Mouse (Mus musculus): ENCODE data around the gene Dnah12. TPM values are rescaled to one million over a fixed set of nuclear protein-coding genes. Genes with fewer than 3 reads are reported as not detected.
"Not testable (repeated sequence)": the region's sequence is repeated elsewhere in the genome, so short reads cannot be mapped to it uniquely, and the experiment has no call there.

Dnah12 gene
- total RNA-seq, 2 experiments from 2014 or later, result not detected

DNA sequence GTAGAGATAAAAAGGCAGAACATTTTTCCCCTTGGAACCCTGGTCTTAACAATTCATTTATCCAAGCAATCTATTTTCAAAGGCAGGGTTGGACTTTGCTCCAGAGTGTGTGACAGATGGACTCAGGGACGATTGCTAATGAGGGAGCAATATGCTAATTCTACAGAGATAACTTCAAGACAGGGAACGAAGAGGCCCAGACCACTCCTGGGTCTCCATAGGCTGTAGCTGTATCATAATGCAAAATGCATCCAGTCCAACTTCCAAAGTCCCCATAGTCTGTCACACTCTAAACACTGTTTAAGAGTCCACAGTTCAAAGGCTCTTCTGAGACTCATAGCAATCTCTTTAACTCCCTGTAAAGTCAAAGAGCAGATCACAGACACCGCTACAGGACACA lies 194.2 kb downstream of the Dnah12 start:
- no peak for DNase-seq

- DNase-seq, result no peak
These were observed 197.7 kb downstream of the Dnah12 start for GRCm38 (mm10) chr14:26890777-26891176.

DNA sequence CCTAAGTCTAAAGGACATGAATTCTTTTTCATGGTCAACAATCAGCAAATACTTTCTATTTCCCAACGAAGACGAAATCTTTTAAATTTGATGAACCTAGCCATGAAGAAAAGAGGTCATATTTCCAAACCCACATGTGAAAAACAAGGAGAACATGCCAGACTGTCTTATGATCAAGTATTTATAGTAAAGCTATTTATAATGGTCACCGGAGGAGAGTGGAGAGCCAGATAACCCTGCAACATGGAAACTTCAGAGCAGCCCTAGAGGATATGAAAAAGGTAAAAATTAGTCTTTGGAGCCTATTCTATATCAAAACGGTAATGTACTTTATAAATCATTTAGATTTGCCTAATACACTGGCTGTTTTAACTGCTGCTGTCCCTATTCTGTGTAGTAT lies 201.3 kb downstream of the Dnah12 start, which contains the start of gene Asb14:
Asb14 (plus strand) TSS at position 166 of the 400 bp plus-strand sequence.
- no peak for DNase-seq

DNA sequence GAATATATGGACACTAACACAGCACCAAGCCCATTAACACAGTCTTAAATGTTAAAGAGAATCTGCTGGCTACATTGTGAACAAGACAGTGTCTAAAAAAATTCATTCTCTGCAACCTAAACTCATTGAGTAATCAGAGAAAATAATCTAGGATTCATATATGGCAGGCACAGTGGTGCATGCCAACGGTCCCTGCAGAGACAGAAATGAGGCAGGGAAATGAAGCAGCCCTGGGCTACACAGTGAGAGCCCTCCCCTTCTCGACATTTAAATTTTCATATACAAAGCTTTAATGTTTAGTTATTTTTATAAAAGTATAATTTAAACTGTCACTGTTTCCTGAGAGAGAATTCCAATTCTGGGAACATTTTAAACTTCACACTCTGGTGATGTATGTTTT lies 206.4 kb downstream of the Dnah12 start:
- no peak for DNase-seq

DNA sequence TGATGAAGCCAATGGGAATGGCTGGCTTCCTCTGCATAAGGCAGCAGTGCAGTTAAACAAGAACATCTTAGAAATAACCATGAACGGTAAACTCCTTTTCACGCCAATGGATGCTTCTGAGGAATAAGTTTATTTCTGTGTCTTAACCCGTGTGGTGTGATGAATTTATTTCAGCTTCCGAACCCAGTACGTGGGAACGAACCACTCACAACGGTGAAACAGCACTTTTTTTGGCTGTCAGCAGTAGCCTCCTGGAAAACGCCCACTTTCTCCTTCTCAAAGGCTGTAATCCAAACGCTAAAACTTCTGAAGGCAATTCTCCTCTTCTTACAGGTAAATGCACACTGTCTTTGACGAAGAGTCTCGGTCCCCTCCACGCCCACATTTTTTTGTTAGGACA lies 207.8 kb downstream of the Dnah12 start:
- no peak for DNase-seq

DNA sequence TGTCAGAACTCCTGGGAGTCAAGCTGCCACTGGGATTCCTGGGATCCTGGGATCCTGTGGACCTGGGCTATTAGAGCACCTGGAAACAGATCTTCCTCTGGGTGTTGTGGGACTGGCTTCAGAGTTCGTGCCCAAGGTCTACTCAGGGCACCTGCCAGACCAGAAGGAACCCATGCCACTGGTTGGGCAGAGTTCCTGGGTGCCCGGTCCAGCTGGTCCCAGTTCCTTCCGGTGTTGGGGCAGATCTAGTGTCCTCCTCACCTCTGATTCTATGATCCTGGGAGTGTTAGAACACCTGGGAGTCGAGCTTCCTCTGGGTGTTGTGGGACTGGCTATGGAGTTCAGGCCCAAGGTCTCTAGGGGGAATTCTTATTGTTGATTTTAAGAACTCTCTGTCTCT lies 214.3 kb downstream of the Dnah12 start:
- no peak for DNase-seq

- DNase-seq, result not testable (repeated sequence)
These were observed 217.4 kb downstream of the Dnah12 start for GRCm38 (mm10) chr14:26910461-26910860.

DNA sequence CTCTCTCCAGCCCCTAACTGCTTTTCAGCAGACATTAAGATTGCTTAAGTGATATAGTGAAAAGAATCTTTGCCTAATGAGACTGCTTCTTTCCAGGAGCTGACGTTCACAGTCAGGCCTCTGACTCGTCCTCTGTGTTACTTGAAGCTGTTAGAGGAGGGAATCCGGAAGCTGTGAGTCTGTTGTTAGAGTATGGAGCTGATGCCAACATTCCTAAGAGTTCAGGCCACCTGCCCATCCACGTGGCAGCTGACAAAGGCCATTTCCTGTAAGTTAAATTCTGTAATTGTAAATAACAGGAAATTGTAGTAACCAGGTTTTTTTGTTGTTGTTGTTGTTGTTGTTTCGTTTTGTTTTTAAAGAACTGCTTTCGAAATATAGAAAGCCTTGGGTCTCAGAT lies 218.1 kb downstream of the Dnah12 start:
- DNase-seq, result no peak

- no peak for DNase-seq
These were observed 218.8 kb downstream of the Dnah12 start for GRCm38 (mm10) chr14:26911826-26912225.

DNA sequence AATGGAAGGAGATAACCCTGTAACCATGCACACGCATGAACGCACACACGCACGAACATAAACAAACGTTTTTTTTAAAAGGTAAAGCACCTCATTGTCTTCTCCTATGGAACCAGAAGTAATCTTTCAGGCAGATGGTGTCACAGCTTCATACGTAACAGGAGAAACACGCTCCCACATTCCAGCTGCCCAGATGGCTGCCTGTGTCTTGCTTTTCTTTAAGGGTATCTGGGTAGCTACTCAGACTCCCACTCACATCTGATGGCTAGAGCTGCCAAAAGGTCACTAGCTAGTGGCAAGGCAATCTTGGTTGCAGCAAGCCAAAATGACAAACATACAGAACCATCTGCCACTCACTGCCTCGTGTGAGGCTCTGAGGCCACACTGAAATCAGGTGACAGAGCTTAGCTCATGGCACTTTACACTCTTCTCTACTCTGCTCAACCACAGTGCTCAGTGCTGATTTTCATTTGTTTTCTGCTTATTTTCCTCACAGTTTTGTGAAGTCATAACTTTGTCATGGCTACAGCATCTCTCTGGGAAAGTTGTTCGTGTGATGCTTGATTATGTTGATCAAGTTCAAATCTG lies 220.7 kb downstream of the Dnah12 start:
- no peak for DNase-seq

DNA sequence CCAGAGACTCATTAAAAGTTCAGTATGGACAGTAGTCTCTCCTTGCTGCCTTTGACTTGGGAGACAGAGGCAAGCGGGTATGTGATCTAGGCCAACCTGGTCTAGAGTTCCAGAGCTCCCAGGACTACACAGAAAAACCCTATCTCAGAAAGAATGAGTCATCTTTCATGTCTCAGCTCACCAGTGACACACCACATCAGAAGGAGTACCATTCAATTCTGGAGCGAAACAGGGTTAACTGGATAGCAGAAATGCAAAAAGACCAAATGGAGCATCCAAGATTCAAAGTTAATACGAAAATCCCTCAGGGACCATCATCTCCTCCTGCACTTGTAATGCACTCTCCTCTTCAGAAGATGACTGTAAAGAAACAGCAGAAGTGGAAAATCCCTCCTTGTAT lies 226.2 kb downstream of the Dnah12 start:
- no peak for DNase-seq

GRCm38 (mm10) chr14:26923702-26924421 lies 230.8 kb downstream of the Dnah12 start:
- no peak for DNase-seq

GRCm38 (mm10) chr14:26934891-26935290 lies 241.8 kb downstream of the Dnah12 start:
- DNase-seq, result no peak

GRCm38 (mm10) chr14:26935558-26935957 lies 242.5 kb downstream of the Dnah12 start:
- DNase-seq, result no peak

Small RNAs within 50 kb of the gene (microRNA-seq; reads per million reads assigned to microRNA genes)
- 0 reads per million in 2 experiments for gene Mir7672 (ENCODE audit: borderline replicate concordance in 2 of 2)

Other genes starting within 250 kb of the Dnah12 start
- gene Slmap, start 158.3 kb upstream of the Dnah12 start, total RNA-seq (2021), result 10 to 100 TPM; 72.0 to 92.7 TPM
- gene Dennd6a, start 119.4 kb upstream of the Dnah12 start, total RNA-seq (2021), result 1 to 10 TPM; 8.0 to 8.2 TPM
- gene Arf4, start 55.2 kb upstream of the Dnah12 start, total RNA-seq (2021), result 10 to 100 TPM; 35.0 to 39.6 TPM
- gene Pde12, start 23.4 kb upstream of the Dnah12 start, total RNA-seq (2021), result 1 to 10 TPM; 2.9 to 3.1 TPM
- 100 to 1,000 TPM in 1 of 2 experiments, 10 to 100 TPM in 1; 55.2 to 102 TPM for gene Asb14, start 201.3 kb downstream of the Dnah12 start, total RNA-seq (2021)

All from gastrocnemius, postnatal 25 days (tissue).